Mouse (Mus musculus): ENCODE data around the gene Tmem248. TPM values are rescaled to one million over a fixed set of nuclear protein-coding genes. Genes with fewer than 3 reads are reported as not detected.

Gene Tmem248
- polyA plus RNA-seq, 1 experiment from 2014 or later, result 30.3 TPM

GRCm38 (mm10) chr5:130196307-130196706 lies 20.6 kb upstream of the Tmem248 start:
- Histone ChIP-seq H3K9ac (ENCODE audit: low read length) (no peak overlapping the region), H3K4me3 (ENCODE audit: low read depth, low read length) (no peak overlapping the region), H3K4me2 (no peak overlapping the region), H3K27me3 (ENCODE audit: control insufficient read depth, insufficient read depth, low read length) (no peaks in the 10 kb centered on the region), H3K36me3 (ENCODE audit: control insufficient read depth, insufficient read depth, low read length) (peaks cover 4% of the 10 kb centered on the region; the same call in 1 of the 2 replicates), H3K4me1 (ENCODE audit: control insufficient read depth, insufficient read depth, low read length) (no peaks in the 10 kb centered on the region), H3K27ac (ENCODE audit: low read depth, low read length) (no peak overlapping the region), H3K9me3 (ENCODE audit: control insufficient read depth, low read length) (no peaks in the 10 kb centered on the region)
- DNase-seq (ENCODE audit: low spot score, missing footprints), result no peak
- no peak for ATAC-seq (ENCODE audit: low FRiP score)
- 92% methylated on average over 1 of the region's 1 CpGs for WGBS

- WGBS, result 84% methylated on average over 3 of the region's 3 CpGs
- Histone ChIP-seq H3K36me3 (ENCODE audit: control insufficient read depth, insufficient read depth, low read length) (peaks cover 4% of the 10 kb centered on the region; the same call in 1 of the 2 replicates), H3K4me1 (ENCODE audit: control insufficient read depth, insufficient read depth, low read length) (no peaks in the 10 kb centered on the region), H3K9ac (ENCODE audit: low read length) (no peak overlapping the region), H3K4me3 (ENCODE audit: low read depth, low read length) (no peak overlapping the region), H3K27me3 (ENCODE audit: control insufficient read depth, insufficient read depth, low read length) (no peaks in the 10 kb centered on the region), H3K4me2 (no peak overlapping the region), H3K27ac (ENCODE audit: low read depth, low read length) (no peak overlapping the region), H3K9me3 (ENCODE audit: control insufficient read depth, low read length) (no peaks in the 10 kb centered on the region)
- no peak for DNase-seq (ENCODE audit: low spot score, missing footprints)
- no peak for ATAC-seq (ENCODE audit: low FRiP score)
Observed at GRCm38 (mm10) chr5:130197454-130197853, 19.4 kb upstream of the Tmem248 start.

- DNase-seq (ENCODE audit: low spot score, missing footprints) (no peak), ATAC-seq (ENCODE audit: low FRiP score) (no peak)
- Histone ChIP-seq H3K9me3 (ENCODE audit: control insufficient read depth, low read length) (no peaks in the 10 kb centered on the region), H3K9ac (ENCODE audit: low read length) (no peak overlapping the region), H3K27ac (ENCODE audit: low read depth, low read length) (no peak overlapping the region), H3K4me3 (ENCODE audit: low read depth, low read length) (no peak overlapping the region), H3K27me3 (ENCODE audit: control insufficient read depth, insufficient read depth, low read length) (no peaks in the 10 kb centered on the region), H3K4me1 (ENCODE audit: control insufficient read depth, insufficient read depth, low read length) (no peaks in the 10 kb centered on the region), H3K36me3 (ENCODE audit: control insufficient read depth, insufficient read depth, low read length) (peaks cover 4% of the 10 kb centered on the region; the same call in 1 of the 2 replicates), H3K4me2 (no peak overlapping the region)
- 94% methylated on average over 7 of the region's 7 CpGs for WGBS
Observed at GRCm38 (mm10) chr5:130197981-130198380, 18.9 kb upstream of the Tmem248 start.

GRCm38 (mm10) chr5:130200233-130201029 lies 16.4 kb upstream of the Tmem248 start:
- no peak for ATAC-seq (ENCODE audit: low FRiP score)
- WGBS, result 90% methylated on average over 10 of the region's 10 CpGs
- peaks cover 4% of the 10 kb centered on the region; the same call in 1 of the 2 replicates for H3K36me3 ChIP-seq (ENCODE audit: control insufficient read depth, insufficient read depth, low read length)

GRCm38 (mm10) chr5:130203948-130204347 lies 12.9 kb upstream of the Tmem248 start:
- Histone ChIP-seq H3K4me2 (no peak overlapping the region), H3K27ac (ENCODE audit: low read depth, low read length) (no peak overlapping the region), H3K4me1 (ENCODE audit: control insufficient read depth, insufficient read depth, low read length) (no peaks in the 10 kb centered on the region), H3K9me3 (ENCODE audit: control insufficient read depth, low read length) (no peaks in the 10 kb centered on the region), H3K4me3 (ENCODE audit: low read depth, low read length) (no peak overlapping the region), H3K27me3 (ENCODE audit: control insufficient read depth, insufficient read depth, low read length) (no peaks in the 10 kb centered on the region), H3K36me3 (ENCODE audit: control insufficient read depth, insufficient read depth, low read length) (no peaks in the 10 kb centered on the region; the same call in 1 of the 2 replicates), H3K9ac (ENCODE audit: low read length) (no peak overlapping the region)
- 90% methylated on average over 4 of the region's 4 CpGs for WGBS
- ATAC-seq (ENCODE audit: low FRiP score) (no peak), DNase-seq (ENCODE audit: low spot score, missing footprints) (no peak)

More at GRCm38 (mm10) chr5:130200233-130201029, 16.4 kb upstream of the Tmem248 start:
- no peak overlapping the region for H3K9ac ChIP-seq (ENCODE audit: low read length)
- H3K27me3 ChIP-seq (ENCODE audit: control insufficient read depth, insufficient read depth, low read length), result no peaks in the 10 kb centered on the region
- no peak overlapping the region for H3K27ac ChIP-seq (ENCODE audit: low read depth, low read length)
- no peaks in the 10 kb centered on the region for H3K9me3 ChIP-seq (ENCODE audit: control insufficient read depth, low read length)
- no peak for DNase-seq (ENCODE audit: low spot score, missing footprints)
- no peaks in the 10 kb centered on the region for H3K4me1 ChIP-seq (ENCODE audit: control insufficient read depth, insufficient read depth, low read length)
- no peak overlapping the region for H3K4me2 ChIP-seq
- no peak overlapping the region for H3K4me3 ChIP-seq (ENCODE audit: low read depth, low read length)

- H3K4me1 ChIP-seq (ENCODE audit: control insufficient read depth, insufficient read depth, low read length), result no peaks in the 10 kb centered on the region
- peaks cover under 1% of the 10 kb centered on the region for H3K36me3 ChIP-seq (ENCODE audit: control insufficient read depth, insufficient read depth, low read length)
- no peak overlapping the region for H3K4me3 ChIP-seq (ENCODE audit: low read depth, low read length)
Observed at GRCm38 (mm10) chr5:130204560-130204959, 12.3 kb upstream of the Tmem248 start.

GRCm38 (mm10) chr5:130205441-130206023 lies 11.3 kb upstream of the Tmem248 start:
- 91% methylated on average over 3 of the region's 3 CpGs for whole genome bisulfite sequencing
- H3K27me3 ChIP-seq (ENCODE audit: control insufficient read depth, insufficient read depth, low read length), result no peaks in the 10 kb centered on the region
- peaks cover 11% of the 10 kb centered on the region for H3K36me3 ChIP-seq (ENCODE audit: control insufficient read depth, insufficient read depth, low read length)
- no peak overlapping the region for H3K27ac ChIP-seq (ENCODE audit: low read depth, low read length)
- no peaks in the 10 kb centered on the region for H3K4me1 ChIP-seq (ENCODE audit: control insufficient read depth, insufficient read depth, low read length)
- no peak overlapping the region for H3K9ac ChIP-seq (ENCODE audit: low read length)
- no peak for ATAC-seq (ENCODE audit: low FRiP score)
- no peak overlapping the region for H3K4me3 ChIP-seq (ENCODE audit: low read depth, low read length)
- no peak overlapping the region for H3K4me2 ChIP-seq
- DNase-seq (ENCODE audit: low spot score, missing footprints), result no peak
- no peaks in the 10 kb centered on the region for H3K9me3 ChIP-seq (ENCODE audit: control insufficient read depth, low read length)

More at GRCm38 (mm10) chr5:130204560-130204959, 12.3 kb upstream of the Tmem248 start:
- no peaks in the 10 kb centered on the region for H3K27me3 ChIP-seq (ENCODE audit: control insufficient read depth, insufficient read depth, low read length)
- ATAC-seq (ENCODE audit: low FRiP score) (no peak), DNase-seq (ENCODE audit: low spot score, missing footprints) (no peak)
- H3K4me2 ChIP-seq, result no peak overlapping the region
- WGBS, result 88% methylated on average over 6 of the region's 6 CpGs
- no peak overlapping the region for H3K9ac ChIP-seq (ENCODE audit: low read length)
- no peak overlapping the region for H3K27ac ChIP-seq (ENCODE audit: low read depth, low read length)
- no peaks in the 10 kb centered on the region for H3K9me3 ChIP-seq (ENCODE audit: control insufficient read depth, low read length)

- Histone ChIP-seq H3K9ac (ENCODE audit: low read length) (no peak overlapping the region), H3K27me3 (ENCODE audit: control insufficient read depth, insufficient read depth, low read length) (no peaks in the 10 kb centered on the region), H3K9me3 (ENCODE audit: control insufficient read depth, low read length) (no peaks in the 10 kb centered on the region), H3K4me3 (ENCODE audit: low read depth, low read length) (no peak overlapping the region), H3K4me2 (no peak overlapping the region), H3K36me3 (ENCODE audit: control insufficient read depth, insufficient read depth, low read length) (peaks cover 16% of the 10 kb centered on the region), H3K4me1 (ENCODE audit: control insufficient read depth, insufficient read depth, low read length) (no peaks in the 10 kb centered on the region), H3K27ac (ENCODE audit: low read depth, low read length) (no peak overlapping the region)
- ATAC-seq (ENCODE audit: low FRiP score) (no peak), DNase-seq (ENCODE audit: low spot score, missing footprints) (no peak)
- WGBS, result 93% methylated on average over 4 of the region's 4 CpGs
Observed at GRCm38 (mm10) chr5:130207299-130207698, 9.6 kb upstream of the Tmem248 start.

- no peak overlapping the region for H3K4me2 ChIP-seq
- no peak for DNase-seq (ENCODE audit: low spot score, missing footprints)
- peaks cover 16% of the 10 kb centered on the region for H3K36me3 ChIP-seq (ENCODE audit: control insufficient read depth, insufficient read depth, low read length)
- no peak overlapping the region for H3K9ac ChIP-seq (ENCODE audit: low read length)
- no peaks in the 10 kb centered on the region for H3K9me3 ChIP-seq (ENCODE audit: control insufficient read depth, low read length)
- H3K27me3 ChIP-seq (ENCODE audit: control insufficient read depth, insufficient read depth, low read length), result no peaks in the 10 kb centered on the region
- H3K27ac ChIP-seq (ENCODE audit: low read depth, low read length), result no peak overlapping the region
- no peaks in the 10 kb centered on the region for H3K4me1 ChIP-seq (ENCODE audit: control insufficient read depth, insufficient read depth, low read length)
- WGBS, result 94% methylated on average over 11 of the region's 11 CpGs
- ATAC-seq (ENCODE audit: low FRiP score), result no peak
- H3K4me3 ChIP-seq (ENCODE audit: low read depth, low read length), result no peak overlapping the region
Observed at GRCm38 (mm10) chr5:130212956-130213355, 3.9 kb upstream of the Tmem248 start.

Data from midbrain, embryonic 11.5 days (tissue).